Mouse (Mus musculus): ENCODE measurements around the gene Slc8a2.

The Slc8a2 gene

GRCm38 (mm10) chr7:16129421-16129845 lies at the start of gene Slc8a2:
Gene Slc8a2, plus strand, starts transcription at chr7:16129826.
- in situ Hi-C loops (cut with MboI), result no loop called here

- in situ Hi-C loops (cut with MboI), result no loop called here
Observed at GRCm38 (mm10) chr7:16079947-16080346, 49.7 kb upstream of the Slc8a2 start.

- in situ Hi-C loops (cut with MboI), result no loop called here
Observed at GRCm38 (mm10) chr7:16080581-16080980, 49.0 kb upstream of the Slc8a2 start.

GRCm38 (mm10) chr7:16083361-16083760 lies 46.3 kb upstream of the Slc8a2 start:
- in situ Hi-C loops (cut with MboI), result no loop called here

GRCm38 (mm10) chr7:16087587-16087986 lies 42.0 kb upstream of the Slc8a2 start:
- in situ Hi-C loops (cut with MboI), result no loop called here

GRCm38 (mm10) chr7:16094592-16094991 lies 35.0 kb upstream of the Slc8a2 start:
- in situ Hi-C loops (cut with MboI), result no loop called here

GRCm38 (mm10) chr7:16098021-16099017 lies 31.3 kb upstream of the Slc8a2 start, which contains the start of gene Napa:
Gene Napa, plus strand, starts transcription at chr7:16098458.
- in situ Hi-C loops (cut with MboI), result no loop called here

- in situ Hi-C loops (cut with MboI), result no loop called here
Observed at GRCm38 (mm10) chr7:16099901-16100300, 29.7 kb upstream of the Slc8a2 start.

- in situ Hi-C loops (cut with MboI), result no loop called here
Observed at GRCm38 (mm10) chr7:16101081-16101480, 28.5 kb upstream of the Slc8a2 start.

- in situ Hi-C loops (cut with MboI), result no loop called here
Observed at GRCm38 (mm10) chr7:16101726-16102475, 27.7 kb upstream of the Slc8a2 start.

- in situ Hi-C loops (cut with MboI), result no loop called here
Observed at GRCm38 (mm10) chr7:16102686-16103226, 26.9 kb upstream of the Slc8a2 start.

GRCm38 (mm10) chr7:16103760-16104159 lies 25.9 kb upstream of the Slc8a2 start:
- in situ Hi-C loops (cut with MboI), result no loop called here

GRCm38 (mm10) chr7:16104611-16105388 lies 24.8 kb upstream of the Slc8a2 start:
- in situ Hi-C loops (cut with MboI), result no loop called here

GRCm38 (mm10) chr7:16108886-16109542 lies 20.6 kb upstream of the Slc8a2 start:
- in situ Hi-C loops (cut with MboI), result no loop called here

- in situ Hi-C loops (cut with MboI), result no loop called here
Observed at GRCm38 (mm10) chr7:16110158-16110557, 19.5 kb upstream of the Slc8a2 start.

GRCm38 (mm10) chr7:16111284-16112090 lies 18.1 kb upstream of the Slc8a2 start:
- in situ Hi-C loops (cut with MboI), result no loop called here

- in situ Hi-C loops (cut with MboI), result no loop called here
Observed at GRCm38 (mm10) chr7:16116418-16116817, 13.2 kb upstream of the Slc8a2 start.

- in situ Hi-C loops (cut with MboI), result no loop called here
Observed at GRCm38 (mm10) chr7:16117100-16117499, 12.5 kb upstream of the Slc8a2 start.

- in situ Hi-C loops (cut with MboI), result no loop called here
Observed at GRCm38 (mm10) chr7:16119569-16120261, 9.9 kb upstream of the Slc8a2 start, which contains the start of gene Kptn. Gene Kptn, plus strand, starts transcription at chr7:16119895.

- in situ Hi-C loops (cut with MboI), result no loop called here
Observed at GRCm38 (mm10) chr7:16120262-16120600, 9.4 kb upstream of the Slc8a2 start.
